Mouse (Mus musculus) CD8-positive naive resting alpha-beta T cell, adult 2 months (primary cell): ENCODE data around the gene Pou5f2.

Source experiments
- DNase-seq, 2 experiments: peaks; one replicate each; pipeline ENCODE4 v3.0.0; 2022; ENCODE audit warnings: low read depth in 2 of 2, low spot score in 2 of 2

Gene Pou5f2

DNA sequence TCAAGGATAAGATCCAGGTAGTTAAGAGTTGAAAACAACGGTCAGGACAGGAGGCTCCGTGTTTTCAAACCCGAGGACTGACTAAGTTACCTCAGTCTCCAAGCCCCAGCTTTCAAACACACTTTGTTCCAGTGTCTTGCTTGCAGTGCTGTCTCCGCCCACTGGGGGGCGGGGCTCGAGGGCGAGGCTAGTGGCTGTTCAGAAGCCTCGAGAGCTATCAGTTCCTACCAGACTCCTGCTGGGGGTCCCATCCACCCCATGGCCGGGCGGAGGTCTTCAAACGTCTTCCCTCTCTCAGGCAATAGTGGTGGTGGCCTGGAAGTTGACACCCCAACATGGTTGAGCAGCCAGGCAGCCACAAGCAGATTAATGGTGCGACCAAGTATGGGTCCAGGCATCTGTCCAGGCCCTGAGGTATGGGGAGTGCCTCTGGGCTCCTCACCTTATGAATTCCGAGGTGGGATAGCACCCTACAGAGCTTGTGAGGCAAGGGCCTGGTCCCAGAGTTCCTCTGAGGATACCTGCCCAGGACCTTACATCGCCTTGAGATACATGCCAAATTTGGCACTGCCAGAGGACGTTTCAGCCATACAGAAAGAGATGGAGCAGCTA is at the start of gene Pou5f2:
Pou5f2 (plus strand) TSS at position 220 of the 612 bp plus-strand sequence.
- DNase-seq, result no peak

DNA sequence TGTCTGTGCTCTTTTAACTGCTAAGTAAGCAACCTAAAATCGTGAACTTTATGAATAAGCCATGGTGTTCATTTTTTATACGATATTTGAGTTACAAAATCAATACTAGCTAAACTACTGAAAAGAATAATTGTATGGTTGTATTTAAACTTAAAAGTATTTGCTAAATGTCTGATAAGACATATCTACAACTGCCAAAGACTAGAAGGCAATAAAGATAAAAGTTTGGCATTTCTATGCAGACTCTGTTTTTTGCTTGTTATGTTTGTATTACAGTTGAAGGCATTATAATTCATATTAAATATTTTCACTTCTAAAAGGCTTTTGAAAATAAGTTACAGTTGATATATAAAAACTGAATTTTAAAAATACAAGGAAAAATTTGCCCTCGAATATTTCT is 48.5 kb upstream of the Pou5f2 start:
- no peak for DNase-seq

DNA sequence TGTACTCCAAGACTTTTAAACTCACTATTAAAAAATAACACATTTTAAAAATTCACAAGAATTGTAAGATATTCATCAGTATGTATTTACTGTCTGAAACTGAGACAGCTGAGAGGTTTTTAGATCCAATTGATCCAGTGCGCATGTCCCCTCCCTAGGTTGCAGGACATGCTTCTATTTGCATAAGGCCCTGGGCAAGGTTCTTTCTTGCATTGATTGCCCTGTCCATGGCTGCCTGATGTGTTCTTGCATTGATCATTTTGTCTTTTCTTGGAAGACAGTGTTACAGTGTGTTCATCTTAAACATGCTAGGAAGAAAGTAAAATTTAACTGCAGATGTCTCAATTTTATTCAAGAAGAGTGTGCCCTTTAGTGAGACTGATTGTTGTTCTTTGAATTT is 47.6 kb upstream of the Pou5f2 start:
- no peak for DNase-seq

DNA sequence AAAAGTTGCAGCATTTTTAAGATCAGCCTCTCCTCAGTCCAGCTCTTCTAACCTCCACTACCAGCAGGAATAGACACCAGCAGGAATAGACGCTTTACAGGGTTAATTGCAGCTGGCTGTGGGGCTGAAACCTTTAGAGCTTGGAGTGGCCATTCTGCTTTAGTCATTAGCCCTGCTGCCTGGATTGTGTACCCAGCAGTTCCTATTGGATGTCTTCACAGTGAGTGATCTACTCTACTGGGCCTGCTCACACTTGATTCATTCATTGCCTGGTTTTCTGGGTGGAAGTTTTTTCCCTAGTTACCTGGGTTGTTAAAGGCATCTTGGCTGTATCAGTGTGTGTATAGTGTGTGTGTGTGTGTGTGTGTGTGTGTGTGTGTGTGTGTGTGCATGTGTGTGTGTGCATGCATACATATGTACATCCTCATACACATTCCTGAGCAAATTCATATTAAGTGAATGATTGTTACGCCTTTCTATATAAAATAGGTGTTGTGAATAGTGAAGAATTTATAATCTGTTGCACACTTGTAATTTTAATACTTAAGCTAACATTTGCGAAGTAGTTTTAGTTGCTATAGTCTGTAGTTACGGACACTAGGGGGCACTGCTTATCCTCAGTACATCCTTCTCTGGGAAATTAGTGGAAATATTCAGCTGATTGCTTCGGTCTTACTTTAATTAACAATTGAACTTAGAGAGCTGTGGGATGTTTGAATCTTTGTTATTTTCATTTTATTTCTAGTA is 42.4 kb upstream of the Pou5f2 start:
- DNase-seq, result no peak

DNA sequence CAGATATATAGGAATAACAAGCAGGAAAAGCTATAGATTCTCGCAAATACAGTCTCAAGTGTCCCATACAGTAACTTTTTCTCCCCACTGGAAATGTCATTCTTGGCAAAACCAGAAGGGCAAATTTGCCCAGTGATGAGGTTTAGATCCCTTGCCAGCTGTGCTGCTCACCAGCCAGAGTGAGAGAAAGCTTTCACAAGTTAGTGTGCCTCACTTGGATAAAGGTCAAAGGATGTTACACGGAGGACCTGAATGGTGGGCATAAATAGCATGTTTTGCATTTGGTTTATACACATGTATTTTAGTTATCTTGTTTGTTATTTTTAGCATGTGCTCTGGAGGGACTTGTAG is 41.9 kb upstream of the Pou5f2 start:
- no peak for DNase-seq

DNA sequence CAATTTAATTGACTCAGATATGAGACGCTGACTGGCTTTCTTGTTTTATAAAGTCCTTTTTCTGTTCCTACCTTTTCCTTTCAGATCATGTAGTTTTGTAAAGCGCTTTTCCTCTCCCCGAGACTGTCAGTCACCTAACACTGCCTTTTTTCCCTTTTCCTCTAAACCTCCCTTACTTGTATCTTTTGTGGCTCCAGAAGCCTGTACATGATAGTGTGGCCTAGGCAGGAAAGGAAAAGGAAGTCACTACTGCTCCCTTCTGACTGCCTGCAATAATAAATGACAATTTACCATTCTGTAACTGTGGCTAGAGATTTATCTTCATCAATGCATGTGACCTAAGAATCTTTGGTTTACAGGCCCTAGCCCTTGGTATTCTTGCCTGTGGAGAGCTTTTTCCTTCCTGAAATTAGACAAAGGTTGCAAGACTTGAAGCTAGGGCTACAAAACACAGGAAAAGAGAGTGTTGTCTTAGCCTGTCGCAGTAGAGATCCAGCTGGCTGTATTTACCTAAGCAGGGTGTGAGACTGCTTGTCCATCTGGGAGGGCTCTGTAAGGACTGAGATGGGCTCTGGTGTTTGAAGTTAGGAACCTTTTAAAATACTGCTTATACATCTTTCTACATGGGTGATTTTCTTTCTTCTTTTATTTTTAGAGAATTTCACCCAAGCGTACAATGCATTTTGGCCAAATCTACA is 33.4 kb upstream of the Pou5f2 start:
- no peak for DNase-seq

DNA sequence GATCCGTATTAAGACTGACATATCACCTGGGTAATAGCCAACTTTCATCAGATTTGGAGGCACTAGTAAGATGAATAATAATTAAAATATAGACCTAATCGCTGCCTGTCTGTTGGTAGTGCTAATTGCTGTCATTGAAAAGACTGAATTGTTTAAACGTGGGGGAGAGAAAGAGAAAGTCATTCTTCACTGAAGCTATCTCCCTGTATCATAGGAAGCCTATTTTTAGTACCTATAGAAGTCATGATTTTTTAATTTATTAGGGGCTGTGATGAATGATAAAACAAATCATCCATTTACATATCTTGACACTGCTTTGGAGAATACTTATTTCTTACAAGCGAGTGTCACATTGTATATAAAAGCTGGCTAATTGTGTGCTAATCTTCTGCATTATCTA is 20.1 kb upstream of the Pou5f2 start:
- no peak for DNase-seq

DNA sequence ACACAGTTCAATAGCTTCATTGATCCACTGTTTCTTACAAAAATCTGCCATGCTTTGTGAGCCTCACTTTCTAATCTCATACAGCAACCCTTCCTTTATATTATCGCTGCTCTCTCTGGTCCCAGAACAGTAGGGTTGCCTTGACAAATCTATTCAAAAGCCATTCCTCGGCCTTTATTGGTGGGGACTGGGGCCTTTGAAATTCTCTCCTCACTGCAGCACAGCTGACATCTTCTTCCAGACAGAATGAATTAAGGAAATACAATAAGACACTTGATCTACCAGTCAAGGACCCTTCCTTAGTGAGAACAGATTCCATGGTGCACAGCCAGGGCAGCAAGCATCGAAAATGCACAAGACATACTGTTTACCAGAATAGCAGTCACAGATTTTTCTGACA is 19.4 kb upstream of the Pou5f2 start:
- no peak for DNase-seq

DNA sequence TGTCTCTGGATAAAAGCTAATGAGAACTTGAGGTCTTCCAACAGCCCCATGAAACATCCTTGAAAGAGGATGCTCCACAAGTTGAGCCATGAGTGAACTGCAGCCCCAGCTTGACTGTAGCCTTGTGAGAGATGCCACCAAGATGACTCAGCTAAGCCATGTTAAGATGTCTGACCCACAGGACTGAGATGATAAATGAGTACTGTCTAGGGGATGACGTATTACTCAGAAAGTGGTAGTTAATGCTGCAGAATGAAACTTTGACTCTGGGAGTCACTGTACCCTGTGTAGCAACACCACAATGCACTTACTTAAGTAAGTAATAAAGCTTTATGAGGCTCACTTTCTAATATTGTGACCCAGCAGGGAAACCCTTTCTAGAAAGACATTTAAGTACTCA is 14.5 kb upstream of the Pou5f2 start:
- no peak for DNase-seq

DNA sequence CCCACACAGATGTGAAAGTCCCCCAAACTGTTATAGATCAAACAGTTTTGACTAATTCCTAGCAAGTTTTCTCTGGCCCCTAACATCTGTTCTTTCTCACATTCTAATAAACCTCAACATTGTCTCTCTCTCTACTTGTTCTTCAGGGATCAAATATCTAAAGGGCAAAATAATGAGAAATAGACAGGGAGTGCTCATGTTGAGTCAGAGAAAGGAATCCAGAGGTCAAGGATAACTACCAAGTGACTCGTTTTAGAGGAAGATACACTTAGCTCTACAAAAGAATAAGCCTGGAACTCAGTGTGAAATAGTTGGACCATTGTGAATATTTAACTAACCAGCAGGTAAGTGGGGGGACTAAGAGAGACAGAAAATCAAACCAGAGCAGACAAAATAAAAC is 8.1 kb downstream of the Pou5f2 start:
- DNase-seq, result no peak

DNA sequence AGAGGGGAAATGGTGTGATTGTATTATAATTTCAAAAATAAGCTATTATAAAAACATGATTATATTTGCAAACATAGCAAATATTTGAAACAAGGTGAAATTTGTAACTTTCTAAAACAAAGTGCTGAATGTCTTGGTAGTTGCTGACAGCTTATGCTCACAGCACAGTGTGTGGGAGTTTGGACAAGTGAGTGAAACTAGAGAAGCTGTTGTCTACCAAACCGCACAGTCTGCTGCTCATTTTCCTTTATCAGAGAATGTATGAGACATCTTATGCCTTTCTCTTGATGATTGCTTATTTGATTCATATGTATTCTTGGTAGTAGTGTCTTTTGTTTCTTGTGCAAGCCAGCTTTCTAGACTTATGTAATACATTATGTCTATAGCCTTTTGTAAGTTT is 12.5 kb downstream of the Pou5f2 start:
- no peak for DNase-seq

DNA sequence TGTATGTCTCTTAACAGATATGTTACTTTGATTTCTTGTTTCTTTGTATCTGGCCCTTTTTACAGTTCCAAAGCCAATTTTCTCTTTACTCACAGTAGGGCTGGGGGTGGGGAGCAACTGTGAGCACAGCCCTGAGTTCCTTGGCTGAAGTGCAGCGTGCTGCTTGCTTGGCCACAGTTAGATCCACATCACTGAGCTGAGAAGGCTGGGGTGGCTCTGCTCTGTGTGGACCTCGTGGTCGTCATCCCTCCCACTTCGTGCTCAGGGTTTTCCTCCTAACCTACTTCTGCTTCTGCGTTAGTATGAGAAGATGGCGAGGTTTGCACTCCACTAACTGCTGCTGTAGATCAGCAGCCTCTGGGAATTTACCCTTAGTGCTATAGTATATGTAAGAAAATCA is 18.5 kb downstream of the Pou5f2 start:
- no peak for DNase-seq

DNA sequence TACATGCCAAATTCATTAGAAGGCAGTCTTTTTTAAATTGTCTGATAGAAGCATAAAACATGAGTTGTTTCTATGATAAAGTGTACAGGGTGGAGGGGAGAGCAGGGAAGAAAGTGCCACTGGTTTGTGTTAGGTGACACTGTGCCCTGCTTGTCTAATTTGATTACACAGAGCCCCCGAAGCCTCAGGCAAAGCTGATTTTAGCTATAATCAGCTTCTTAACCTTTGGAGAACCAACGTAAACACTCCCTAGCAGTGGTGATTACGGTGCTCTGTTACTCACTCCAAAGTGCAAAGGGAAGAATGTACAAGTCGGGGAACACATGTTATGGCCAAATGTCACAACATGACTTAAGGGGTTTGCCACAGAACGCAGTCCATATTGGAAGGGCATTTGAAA is 20.4 kb downstream of the Pou5f2 start:
- DNase-seq, result no peak
